Mouse (Mus musculus) neutrophil, adult 83 days (primary cell): ENCODE data around the gene Crlf1. TPM values are rescaled to one million over a fixed set of nuclear protein-coding genes. Genes with fewer than 3 reads are reported as not detected.

ENCODE experiments used
- total RNA-seq, 2 experiments: library from RNA; stranded (reverse); gene quantifications; one replicate each; pipeline ENCODE4 v1.2.4; 2023

The Crlf1 gene
- total RNA-seq, result not detected

GRCm38 (mm10) chr8:70492664-70493640 lies at the start of gene Crlf1:
TSS of gene Crlf1 (plus strand) at chr8:70493158.

GRCm38 (mm10) chr8:70476333-70477268 lies 16.4 kb upstream of the Crlf1 start, which contains the start of gene Klhl26:
TSS of gene Klhl26 (minus strand) at chr8:70476968.

GRCm38 (mm10) chr8:70486941-70487520 lies 5.9 kb upstream of the Crlf1 start, which contains the start of gene Tmem59l:
TSS of gene Tmem59l (minus strand) at chr8:70487358.

GRCm38 (mm10) chr8:70506328-70507026 lies 13.5 kb downstream of the Crlf1 start, which contains the start of gene Rex1bd:
TSS of gene Rex1bd (minus strand) at chr8:70506752.

GRCm38 (mm10) chr8:70510228-70510915 lies 17.4 kb downstream of the Crlf1 start, which contains the start of gene Uba52:
TSS of gene Uba52 (minus strand) at chr8:70510801.

GRCm38 (mm10) chr8:70527512-70528181 lies 34.7 kb downstream of the Crlf1 start, which contains the start of the genes Fkbp8 and Kxd1:
TSS of gene Fkbp8 (plus strand) at chr8:70527724.
TSS of gene Kxd1 (minus strand) at chr8:70527956.

GRCm38 (mm10) chr8:70539077-70539813 lies 46.3 kb downstream of the Crlf1 start, which contains the start of gene Ell:
TSS of gene Ell (plus strand) at chr8:70539457.

Other genes with a start within 250 kb of the Crlf1 start
- 1 to 10 TPM; 8.2 to 9.1 TPM for gene Homer3, start 210.3 kb upstream of the Crlf1 start, total RNA-seq
- gene Ddx49, start 190.7 kb upstream of the Crlf1 start, total RNA-seq, result 10 to 100 TPM; 22.3 to 27.9 TPM
- gene Cope, start 190.6 kb upstream of the Crlf1 start, total RNA-seq, result 100 to 1,000 TPM; 114 to 123 TPM
- not detected for gene Cers1, start 177.4 kb upstream of the Crlf1 start, total RNA-seq
- gene Gdf1, start 163.3 kb upstream of the Crlf1 start, total RNA-seq, result not detected
- 10 to 100 TPM; 58.6 to 59.2 TPM for gene Upf1, start 139.9 kb upstream of the Crlf1 start, total RNA-seq
- gene Comp, start 119.6 kb upstream of the Crlf1 start, total RNA-seq, result under 1 TPM; 0.13 to 0.26 TPM
- gene Crtc1, start 53.6 kb upstream of the Crlf1 start, total RNA-seq, result 1 to 10 TPM; 3.9 to 6.9 TPM
- gene Klhl26, start 16.2 kb upstream of the Crlf1 start, total RNA-seq, result 1 to 10 TPM; 4.0 to 4.1 TPM
- gene Tmem59l, start 5.8 kb upstream of the Crlf1 start, total RNA-seq, result not detected
- 10 to 100 TPM; 38.6 to 39.3 TPM for gene Rex1bd, start 13.6 kb downstream of the Crlf1 start, total RNA-seq
- 1,000 to 10,000 TPM; 1,032 to 1,222 TPM for gene Uba52, start 17.6 kb downstream of the Crlf1 start, total RNA-seq
- gene Fkbp8, start 34.6 kb downstream of the Crlf1 start, total RNA-seq, result 100 to 1,000 TPM; 181 to 184 TPM
- 10 to 100 TPM; 38.1 to 38.4 TPM for gene Kxd1, start 34.8 kb downstream of the Crlf1 start, total RNA-seq
- 10 to 100 TPM; 32.2 to 37.9 TPM for gene Ell, start 46.3 kb downstream of the Crlf1 start, total RNA-seq
- 10 to 100 TPM; 29.5 to 40.1 TPM for gene Isyna1, start 101.2 kb downstream of the Crlf1 start, total RNA-seq
- 10 to 100 TPM; 60.1 to 77.7 TPM for gene Ssbp4, start 115.7 kb downstream of the Crlf1 start, total RNA-seq
- 10 to 100 TPM; 65.7 to 79.1 TPM for gene Lrrc25, start 123.0 kb downstream of the Crlf1 start, total RNA-seq
- gene Gdf15, start 139.3 kb downstream of the Crlf1 start, total RNA-seq, result under 1 TPM; 0.49 to 0.90 TPM
- gene Pgpep1, start 167.2 kb downstream of the Crlf1 start, total RNA-seq, result 1 to 10 TPM; 3.6 to 5.1 TPM
- gene Lsm4, start 180.1 kb downstream of the Crlf1 start, total RNA-seq, result 10 to 100 TPM; 40.7 to 61.6 TPM
- 1,000 to 10,000 TPM in 1 of 2 experiments, 100 to 1,000 TPM in 1; 926 to 1,259 TPM for gene Jund, start 205.8 kb downstream of the Crlf1 start, total RNA-seq
- gene Iqcn, start 210.3 kb downstream of the Crlf1 start, total RNA-seq, result 1 to 10 TPM; 7.5 to 9.1 TPM
- under 1 TPM in 1 of 2 experiments, not detected in 1; 0.64 TPM for gene Gm3336, start 225.4 kb downstream of the Crlf1 start, total RNA-seq
- under 1 TPM; 0.31 to 0.50 TPM for gene Pde4c, start 230.6 kb downstream of the Crlf1 start, total RNA-seq